Mouse (Mus musculus) hindbrain, embryonic 10.5 days (tissue): ENCODE measurements at regions not wholly inside any gene's neighbourhood (a gene's known extent, or its start where the extent isn't known, plus 50 kb on each side); places are given as distances from the start of the nearest gene placed in this dataset.

Source experiments
- DNase-seq: peaks from one replicate; pipeline ENCODE4 v3.0.0-alpha.2; 2017; ENCODE audit warnings: low spot score
- H3K27ac ChIP-seq: fragments of 300-500 bp; sonication (generic); 2 replicates; pipeline ENCODE4 v1.5.1; 2016; ENCODE audit warnings: mild to moderate bottlenecking, moderate library complexity
- H3K27me3 ChIP-seq: fragments of 300-500 bp; sonication (generic); 2 replicates; pipeline ENCODE4 v1.6.1; 2016; ENCODE audit warnings: mild to moderate bottlenecking; ENCODE audit not compliant: poor library complexity, insufficient read depth, severe bottlenecking
- H3K36me3 ChIP-seq: fragments of 300-500 bp; sonication (generic); 2 replicates; pipeline ENCODE4 v1.6.1; 2016; ENCODE audit warnings: mild to moderate bottlenecking, moderate library complexity
- H3K4me1 ChIP-seq: fragments of 300-500 bp; sonication (generic); replicated peaks from 2 replicates; pipeline ENCODE4 v1.6.1; 2016; ENCODE audit warnings: mild to moderate bottlenecking
- H3K4me3 ChIP-seq: fragments of 300-500 bp; sonication (generic); 2 replicates; pipeline ENCODE4 v1.5.1; 2016; ENCODE audit warnings: mild to moderate bottlenecking, moderate library complexity
- H3K9me3 ChIP-seq: fragments of 300-500 bp; sonication (generic); 2 replicates; pipeline ENCODE4 v1.6.1; 2016; ENCODE audit warnings: mild to moderate bottlenecking, moderate library complexity
- WGBS: fragments of 180-500 bp; shearing (Covaris S2); methylation state at CpG from one replicate; pipeline ENCODE4 v1.1.7; 2016; 5-methylcytosine and 5-hydroxymethylcytosine counted together

GRCm38 (mm10) chr3:70097813-70098212 is 90.4 kb downstream of the Otol1 start:
- no peak overlapping the region for H3K27ac ChIP-seq
- H3K4me1 ChIP-seq = peaks cover 12% of the 10 kb centered on the region; the same call in 1 of the 2 replicates
- no peak for DNase-seq
- H3K27me3 ChIP-seq = peaks cover 8% of the 10 kb centered on the region; the same call in 1 of the 2 replicates
- no peaks in the 10 kb centered on the region for H3K36me3 ChIP-seq
- no peaks in the 10 kb centered on the region for H3K9me3 ChIP-seq
- 40% methylated on average over 3 of the region's 3 CpGs for WGBS
- no peak overlapping the region for H3K4me3 ChIP-seq

GRCm38 (mm10) chr3:70102091-70102490 is 94.7 kb downstream of the Otol1 start:
- Histone ChIP-seq H3K4me3 (no peak overlapping the region), H3K9me3 (no peaks in the 10 kb centered on the region), H3K27me3 (peaks cover 11% of the 10 kb centered on the region; the same call in 1 of the 2 replicates), H3K4me1 (peaks cover 16% of the 10 kb centered on the region; the same call in 1 of the 2 replicates), H3K27ac (no peak overlapping the region), H3K36me3 (no peaks in the 10 kb centered on the region)
- DNase-seq = no peak
- 60% methylated on average over 7 of the region's 7 CpGs for WGBS

- H3K4me1 ChIP-seq = peaks cover 16% of the 10 kb centered on the region; the same call in 1 of the 2 replicates
- WGBS = 77% methylated on average over 10 of the region's 10 CpGs
- H3K36me3 ChIP-seq = no peaks in the 10 kb centered on the region
- DNase-seq = no peak
- H3K27ac ChIP-seq = no peak overlapping the region
- H3K27me3 ChIP-seq = peaks cover 11% of the 10 kb centered on the region; the same call in 1 of the 2 replicates
- no peaks in the 10 kb centered on the region for H3K9me3 ChIP-seq
- no peak overlapping the region for H3K4me3 ChIP-seq
Observed at GRCm38 (mm10) chr3:70102593-70103213, 95.3 kb downstream of the Otol1 start.

- H3K27ac ChIP-seq = peak overlapping the region; percentile 88
- peak; percentile 72 for DNase-seq
- H3K9me3 ChIP-seq = no peaks in the 10 kb centered on the region
- WGBS = 13% methylated on average over 21 of the region's 21 CpGs
- no peaks in the 10 kb centered on the region for H3K36me3 ChIP-seq
- peak overlapping the region; percentile 52 for H3K4me3 ChIP-seq
- H3K27me3 ChIP-seq = peaks cover 11% of the 10 kb centered on the region; the same call in 1 of the 2 replicates
- H3K4me1 ChIP-seq = peaks cover 16% of the 10 kb centered on the region; the same call in 1 of the 2 replicates
Observed at GRCm38 (mm10) chr3:70103983-70104827, 96.8 kb downstream of the Otol1 start.

- Histone ChIP-seq H3K9me3 (no peaks in the 10 kb centered on the region), H3K27ac (peak overlapping the region; percentile 88), H3K36me3 (no peaks in the 10 kb centered on the region), H3K4me3 (peak overlapping the region; percentile 52), H3K4me1 (peaks cover 16% of the 10 kb centered on the region; the same call in 1 of the 2 replicates), H3K27me3 (peaks cover 11% of the 10 kb centered on the region; the same call in 1 of the 2 replicates)
- DNase-seq = peak; percentile 71
- WGBS = 15% methylated on average over 7 of the region's 7 CpGs
Observed at GRCm38 (mm10) chr3:70104828-70105399, 97.5 kb downstream of the Otol1 start.

GRCm38 (mm10) chr3:70105561-70105960 is 98.1 kb downstream of the Otol1 start:
- Histone ChIP-seq H3K36me3 (no peaks in the 10 kb centered on the region), H3K27me3 (peaks cover 11% of the 10 kb centered on the region; the same call in 1 of the 2 replicates), H3K4me1 (peaks cover 16% of the 10 kb centered on the region; the same call in 1 of the 2 replicates), H3K4me3 (no peak overlapping the region), H3K9me3 (no peaks in the 10 kb centered on the region), H3K27ac (no peak overlapping the region)
- DNase-seq = no peak
- WGBS = 82% methylated on average over 1 of the region's 1 CpGs

GRCm38 (mm10) chr3:70106141-70106540 is 98.7 kb downstream of the Otol1 start:
- H3K4me1 ChIP-seq = peaks cover 15% of the 10 kb centered on the region; the same call in 1 of the 2 replicates
- no peak overlapping the region for H3K27ac ChIP-seq
- no peaks in the 10 kb centered on the region for H3K9me3 ChIP-seq
- no peak for DNase-seq
- peaks cover 11% of the 10 kb centered on the region; the same call in 1 of the 2 replicates for H3K27me3 ChIP-seq
- no peak overlapping the region for H3K4me3 ChIP-seq
- WGBS = 92% methylated on average over 2 of the region's 2 CpGs
- H3K36me3 ChIP-seq = no peaks in the 10 kb centered on the region

GRCm38 (mm10) chr3:70126212-70126611 is 118.8 kb downstream of the Otol1 start:
- no peak for DNase-seq
- WGBS = 83% methylated on average over 1 of the region's 1 CpGs
- H3K4me3 ChIP-seq = no peak overlapping the region
- no peaks in the 10 kb centered on the region for H3K9me3 ChIP-seq
- no peaks in the 10 kb centered on the region for H3K4me1 ChIP-seq
- H3K27me3 ChIP-seq = no peaks in the 10 kb centered on the region
- no peak overlapping the region for H3K27ac ChIP-seq
- H3K36me3 ChIP-seq = no peaks in the 10 kb centered on the region

- Histone ChIP-seq H3K4me3 (no peak overlapping the region), H3K4me1 (no peaks in the 10 kb centered on the region), H3K9me3 (no peaks in the 10 kb centered on the region), H3K36me3 (no peaks in the 10 kb centered on the region), H3K27ac (no peak overlapping the region), H3K27me3 (no peaks in the 10 kb centered on the region)
- WGBS = 90% methylated on average over 8 of the region's 8 CpGs
- no peak for DNase-seq
Observed at GRCm38 (mm10) chr3:70130241-70131029, 123.0 kb downstream of the Otol1 start.

GRCm38 (mm10) chr3:70134963-70135362 is 127.5 kb downstream of the Otol1 start:
- Histone ChIP-seq H3K36me3 (no peaks in the 10 kb centered on the region), H3K9me3 (no peaks in the 10 kb centered on the region), H3K4me1 (no peaks in the 10 kb centered on the region), H3K27me3 (no peaks in the 10 kb centered on the region), H3K27ac (no peak overlapping the region), H3K4me3 (no peak overlapping the region)
- 83% methylated on average over 2 of the region's 2 CpGs for WGBS
- DNase-seq = no peak

- Histone ChIP-seq H3K36me3 (no peaks in the 10 kb centered on the region), H3K9me3 (no peaks in the 10 kb centered on the region), H3K4me3 (no peak overlapping the region), H3K27ac (no peak overlapping the region), H3K27me3 (no peaks in the 10 kb centered on the region), H3K4me1 (no peaks in the 10 kb centered on the region)
- DNase-seq = no peak
- 91% methylated on average over 2 of the region's 2 CpGs for WGBS
Observed at GRCm38 (mm10) chr3:70138488-70138887, 131.1 kb downstream of the Otol1 start.

- Histone ChIP-seq H3K4me1 (no peaks in the 10 kb centered on the region), H3K4me3 (no peak overlapping the region), H3K27ac (no peak overlapping the region), H3K27me3 (no peaks in the 10 kb centered on the region), H3K9me3 (no peaks in the 10 kb centered on the region), H3K36me3 (no peaks in the 10 kb centered on the region)
- WGBS = 78% methylated on average over 4 of the region's 4 CpGs
- DNase-seq = no peak
Observed at GRCm38 (mm10) chr3:70138926-70139325, 131.5 kb downstream of the Otol1 start.
